Comparison of ENCODE assay signal across 24 mouse cellular contexts in the genomic region with DNA sequence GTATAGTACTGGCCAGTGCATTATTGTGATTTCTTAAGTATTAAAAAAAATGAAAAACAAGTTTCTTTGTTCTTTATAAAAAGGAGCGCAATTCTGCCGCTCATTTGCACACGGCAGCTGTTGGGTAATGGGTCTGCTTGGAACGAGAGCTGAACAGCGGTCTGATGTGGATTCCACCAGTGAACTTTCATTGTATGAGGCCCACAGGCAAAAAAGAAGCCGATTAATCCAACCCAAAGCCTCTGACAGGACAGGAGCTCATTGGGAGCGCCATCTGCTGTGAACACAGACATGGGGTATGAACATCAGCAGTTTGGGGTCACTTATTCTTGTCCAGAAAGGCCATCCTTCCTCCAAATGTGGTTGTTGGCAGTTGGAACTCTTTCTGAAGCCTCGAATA.
DNase-seq lines count a peak whose midpoint lies in the region; ATAC-seq and TF ChIP-seq lines count a peak whose summit lies in the region.
"Had no signal": no experiment of that assay in that cellular context is flagged by ENCODE, and none has a peak within 500 bp of the region (broad histone marks: within the 10 kb centered on the region; RNA-seq: fewer than 3 reads in every experiment).

No protein-coding gene starts in this region.

- no peak for ATAC-seq in midbrain, embryonic 14.5 days (ENCODE audit: low FRiP score, low TSS enrichment)
- ATAC-seq in midbrain, embryonic 15.5 days (replicated peaks): no peak
- peak; percentile 59 for ATAC-seq in forebrain, postnatal 0 days
- no peak for ATAC-seq in inflammation-experienced regulatory T-cells, adult 6 months
- ATAC-seq: intestine, postnatal 0 days; liver, embryonic 12.5 days had no signal

- H3K27me3 ChIP-seq in midbrain, embryonic 14.5 days (ENCODE audit: control insufficient read depth, insufficient read depth, low read length): no peaks in the 10 kb centered on the region
- H3K27me3 ChIP-seq in midbrain, embryonic 15.5 days (replicated peaks): no peaks in the 10 kb centered on the region
- no peaks in the 10 kb centered on the region for H3K27me3 ChIP-seq in forebrain, postnatal 0 days (ENCODE audit: insufficient read depth, low read length)
- H3K27me3 ChIP-seq: CH12.LX; embryonic facial prominence, embryonic 12.5 days; heart, embryonic 12.5 days; hindbrain, embryonic 15.5 days; liver, embryonic 12.5 days; stomach, embryonic 15.5 days had no signal

- TF ChIP-seq CTCF in forebrain, postnatal 0 days (IDR thresholded peaks at IDR 0.05; ENCODE audit: low read depth): peak; percentile 8; the same call in 1 of the 2 replicates

- 41% methylated on average over 8 of the region's 8 CpGs for WGBS in midbrain, embryonic 14.5 days
- 39% methylated on average over 8 of the region's 8 CpGs for WGBS in midbrain, embryonic 15.5 days
- WGBS in forebrain, postnatal 0 days: 25% methylated on average over 8 of the region's 8 CpGs

- no peak overlapping the region for H3K4me3 ChIP-seq in midbrain, embryonic 14.5 days (replicated peaks; ENCODE audit: low read depth, low read length)
- H3K4me3 ChIP-seq in midbrain, embryonic 15.5 days: no peak overlapping the region
- no peak overlapping the region for H3K4me3 ChIP-seq in forebrain, postnatal 0 days (ENCODE audit: low read depth, low read length)
- H3K4me3 ChIP-seq: embryonic facial prominence, embryonic 12.5 days; heart, embryonic 12.5 days; hindbrain, embryonic 15.5 days; liver, embryonic 12.5 days; stomach, embryonic 15.5 days had no signal

- no peaks in the 10 kb centered on the region for H3K9me3 ChIP-seq in midbrain, embryonic 14.5 days (ENCODE audit: control insufficient read depth, low read length)
- H3K9me3 ChIP-seq in midbrain, embryonic 15.5 days: no peaks in the 10 kb centered on the region
- H3K9me3 ChIP-seq in forebrain, postnatal 0 days (ENCODE audit: low read length): no peaks in the 10 kb centered on the region
- H3K9me3 ChIP-seq: embryonic facial prominence, embryonic 12.5 days; heart, embryonic 12.5 days; hindbrain, embryonic 15.5 days; liver, embryonic 12.5 days; stomach, embryonic 15.5 days had no signal

- DNase-seq in heart, adult 11 months: peak; percentile 23
- DNase-seq in heart, adult 18-20 months: no peak
- peak; percentile 22 for DNase-seq in midbrain, embryonic 14.5 days
- no peak for DNase-seq in forebrain, postnatal 0 days
- DNase-seq in kidney, adult 9 months: no peak
- DNase-seq: adrenal gland, postnatal 36 days; cerebellum, adult 2 months; cerebellum, postnatal 36 days; gastrocnemius, postnatal 36 days; heart, postnatal 14 days; layer of hippocampus, postnatal 36 days; lung, embryonic 14.5 days; lung, postnatal 36 days; thymus, adult 18-20 months; thymus, postnatal 4 days had no signal

- no peaks in the 10 kb centered on the region for H3K36me3 ChIP-seq in midbrain, embryonic 14.5 days (ENCODE audit: control insufficient read depth, insufficient read depth, low read length)
- no peaks in the 10 kb centered on the region for H3K36me3 ChIP-seq in midbrain, embryonic 15.5 days (replicated peaks)
- no peaks in the 10 kb centered on the region for H3K36me3 ChIP-seq in forebrain, postnatal 0 days (ENCODE audit: insufficient read depth)
- H3K36me3 ChIP-seq: embryonic facial prominence, embryonic 12.5 days; heart, embryonic 12.5 days; hindbrain, embryonic 15.5 days; liver, embryonic 12.5 days; stomach, embryonic 15.5 days had no signal

- H3K27ac ChIP-seq in midbrain, embryonic 14.5 days (replicated peaks; ENCODE audit: low read depth, low read length): no peak overlapping the region
- H3K27ac ChIP-seq in midbrain, embryonic 15.5 days: no peak overlapping the region
- no peak overlapping the region for H3K27ac ChIP-seq in forebrain, postnatal 0 days (ENCODE audit: low read depth, low read length)
- H3K27ac ChIP-seq: embryonic facial prominence, embryonic 12.5 days; hindbrain, embryonic 15.5 days; liver, embryonic 12.5 days; stomach, embryonic 15.5 days had no signal

- H3K9ac ChIP-seq in midbrain, embryonic 14.5 days (replicated peaks; ENCODE audit: low read length): no peak overlapping the region
- H3K9ac ChIP-seq in midbrain, embryonic 15.5 days: no peak overlapping the region
- H3K9ac ChIP-seq in forebrain, postnatal 0 days: no peak overlapping the region
- H3K9ac ChIP-seq: embryonic facial prominence, embryonic 12.5 days; heart, embryonic 12.5 days; hindbrain, embryonic 15.5 days; liver, embryonic 12.5 days; lung, embryonic 14.5 days; stomach, embryonic 15.5 days had no signal

- peaks cover 6% of the 10 kb centered on the region; the same call in 1 of the 2 replicates for H3K4me1 ChIP-seq in midbrain, embryonic 14.5 days (ENCODE audit: control insufficient read depth, insufficient read depth, low read length)
- peaks cover 9% of the 10 kb centered on the region for H3K4me1 ChIP-seq in midbrain, embryonic 15.5 days
- no peaks in the 10 kb centered on the region for H3K4me1 ChIP-seq in forebrain, postnatal 0 days (ENCODE audit: insufficient read depth)
- H3K4me1 ChIP-seq: embryonic facial prominence, embryonic 12.5 days; heart, embryonic 12.5 days; liver, embryonic 12.5 days; stomach, embryonic 15.5 days had no signal

- H3K4me2 ChIP-seq in midbrain, embryonic 14.5 days (ENCODE audit: low read length): no peak overlapping the region
- no peak overlapping the region for H3K4me2 ChIP-seq in midbrain, embryonic 15.5 days
- no peak overlapping the region for H3K4me2 ChIP-seq in forebrain, postnatal 0 days (ENCODE audit: low read depth)
- H3K4me2 ChIP-seq: embryonic facial prominence, embryonic 12.5 days; heart, embryonic 12.5 days; hindbrain, embryonic 15.5 days; liver, embryonic 12.5 days; lung, embryonic 14.5 days; stomach, embryonic 15.5 days had no signal

Comparison
In these comparisons a context has a peak if more than half of its experiments do, and no peak if none do; other contexts are left out.
1. DNase-seq: peak in heart, adult 11 months (single experiment) and midbrain, embryonic 14.5 days (single experiment); none in heart, adult 18-20 months (0 of 2), forebrain, postnatal 0 days (single experiment) and kidney, adult 9 months (single experiment).